Mouse (Mus musculus) adrenal gland, adult 2 months (tissue): ENCODE results near the gene Prkca. TPM values are rescaled to one million over a fixed set of nuclear protein-coding genes. Genes with fewer than 3 reads are reported as not detected.

Source experiments
- DNase-seq: peaks from one replicate; pipeline ENCODE4 v3.0.0; 2021
- polyA plus RNA-seq: library from polyadenylated mRNA; depleted of rRNA; stranded (reverse); fragments of >200 nt; gene quantifications from 2 replicates; pipeline ENCODE4 v1.2.3, GENCODE M21; 2012
- total RNA-seq, 2 experiments: library from RNA; stranded (reverse); gene quantifications; 2 replicates each; pipeline ENCODE4 v1.2.3; 2021

Gene Prkca
- total and polyA plus RNA-seq, 3 experiments = 1.3 to 9.7 (median 8.5) TPM

DNA sequence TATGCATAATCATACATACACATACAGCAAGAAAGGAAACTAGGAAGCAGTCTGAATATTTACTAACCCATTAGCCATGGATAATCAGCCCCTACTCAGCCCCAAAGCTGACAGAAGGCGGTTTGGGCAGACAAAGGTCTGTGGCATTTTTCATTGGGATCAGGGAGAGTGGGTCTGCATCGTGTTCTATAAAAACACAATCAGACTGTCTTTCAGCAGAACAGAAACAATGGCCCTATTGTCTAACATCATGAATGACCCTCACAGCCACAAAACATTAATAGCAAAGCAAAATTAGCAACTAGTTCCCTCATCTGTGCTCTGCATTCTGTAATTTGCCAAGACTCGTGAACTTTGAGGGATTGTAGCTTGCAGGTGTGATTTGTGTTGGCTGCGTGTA, 181.6 kb downstream of the Prkca start:
- DNase-seq = no peak

GRCm38 (mm10) chr11:108160056-108160455, 183.7 kb downstream of the Prkca start:
- no peak for DNase-seq

DNA sequence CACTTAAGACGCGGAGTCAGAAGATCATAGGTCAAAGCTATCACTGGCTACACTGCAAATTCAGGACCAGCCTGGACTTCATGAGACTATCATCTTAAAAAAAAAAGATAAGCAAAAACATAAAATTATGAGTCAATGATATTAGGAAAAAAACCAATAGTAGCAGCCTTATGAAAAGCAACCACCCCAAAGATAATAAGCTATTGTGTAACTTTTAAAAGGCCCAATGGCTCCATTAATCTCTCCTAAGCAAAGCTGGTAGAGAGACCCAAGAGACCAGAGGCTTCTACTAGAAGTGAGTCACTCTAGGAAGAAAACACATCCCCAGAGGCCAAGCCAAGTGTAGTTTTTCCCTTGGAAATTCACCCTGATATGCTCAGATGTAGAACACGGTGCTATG, 185.7 kb downstream of the Prkca start:
- no peak for DNase-seq

DNA sequence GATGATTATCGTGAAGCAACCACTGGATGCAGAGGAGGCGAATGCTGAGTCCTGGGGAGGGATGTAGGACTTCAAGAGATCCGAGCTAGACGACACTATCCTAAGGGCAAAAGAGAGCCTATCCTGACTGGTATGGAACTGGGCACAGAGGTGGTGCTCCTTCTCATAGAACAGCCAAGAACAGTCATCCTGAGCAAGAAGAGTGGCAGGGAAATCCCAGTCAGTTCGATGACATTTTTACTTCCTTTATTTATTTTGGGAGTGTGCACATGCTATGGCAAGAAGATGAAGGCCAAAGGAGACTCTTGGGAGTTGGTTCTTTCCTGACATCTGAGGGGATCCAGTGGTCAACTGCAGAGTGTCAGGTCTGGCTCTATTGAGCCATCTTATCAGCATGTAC, 186.7 kb downstream of the Prkca start:
- DNase-seq = no peak

DNA sequence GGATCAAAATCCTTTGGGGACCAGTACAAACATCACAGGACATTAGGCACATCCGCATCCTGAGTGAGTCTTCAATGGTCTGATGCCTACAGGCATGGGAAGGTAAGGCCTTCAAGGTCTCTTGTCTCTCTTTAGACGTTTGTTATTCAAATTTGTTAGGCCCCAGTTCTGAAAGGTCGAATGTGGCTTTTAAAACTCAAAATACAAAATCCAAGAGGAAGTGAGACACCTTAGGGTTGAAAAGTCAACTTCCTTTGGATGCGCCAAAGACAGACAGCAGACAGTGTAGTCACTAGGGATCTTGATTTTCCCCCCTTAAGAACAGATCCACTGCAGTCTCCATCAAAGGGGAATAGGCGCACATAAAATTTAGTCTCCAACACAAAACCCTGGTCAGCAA, 187.6 kb downstream of the Prkca start:
- no peak for DNase-seq

GRCm38 (mm10) chr11:108155088-108155580, 188.6 kb downstream of the Prkca start:
- no peak for DNase-seq

DNA sequence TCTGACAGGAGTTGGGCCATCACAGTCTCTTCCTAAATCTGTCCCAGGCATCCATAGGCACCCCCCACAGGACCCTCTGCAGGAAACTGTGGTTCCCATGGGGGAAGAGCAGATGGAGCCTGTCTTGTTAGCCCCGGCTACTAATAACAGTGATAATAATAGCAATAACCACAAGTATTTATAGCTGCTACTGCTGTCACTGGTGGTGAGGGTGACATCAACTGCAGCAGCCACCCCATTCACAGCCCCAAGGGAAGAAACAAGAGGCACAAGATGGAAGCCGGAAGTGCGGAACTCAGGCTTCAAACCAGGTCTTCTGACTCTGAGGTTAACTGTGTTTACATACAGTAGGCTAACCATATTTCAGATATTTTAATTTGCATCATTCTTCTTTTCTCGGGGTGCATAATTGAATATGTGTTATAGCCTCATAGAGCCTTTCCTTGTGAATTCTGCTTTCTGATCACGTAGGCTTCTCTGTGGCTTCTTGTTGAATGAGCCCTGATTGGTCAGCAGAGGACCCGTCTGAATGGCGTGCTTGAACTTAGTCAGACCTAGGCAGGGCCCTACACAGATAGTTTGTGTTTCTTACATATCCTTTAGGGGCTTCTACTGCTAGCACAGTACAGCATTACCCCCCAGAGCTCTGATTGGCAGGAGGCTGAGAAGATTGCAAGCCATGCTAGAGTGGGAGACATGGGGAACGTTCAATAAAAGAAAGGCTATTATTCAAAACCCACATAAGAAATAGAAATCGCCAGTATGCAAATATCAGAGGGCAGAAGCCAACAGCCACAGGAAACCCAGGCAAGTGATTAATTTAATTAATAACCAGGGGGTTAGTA, 189.5 kb downstream of the Prkca start:
- no peak for DNase-seq

DNA sequence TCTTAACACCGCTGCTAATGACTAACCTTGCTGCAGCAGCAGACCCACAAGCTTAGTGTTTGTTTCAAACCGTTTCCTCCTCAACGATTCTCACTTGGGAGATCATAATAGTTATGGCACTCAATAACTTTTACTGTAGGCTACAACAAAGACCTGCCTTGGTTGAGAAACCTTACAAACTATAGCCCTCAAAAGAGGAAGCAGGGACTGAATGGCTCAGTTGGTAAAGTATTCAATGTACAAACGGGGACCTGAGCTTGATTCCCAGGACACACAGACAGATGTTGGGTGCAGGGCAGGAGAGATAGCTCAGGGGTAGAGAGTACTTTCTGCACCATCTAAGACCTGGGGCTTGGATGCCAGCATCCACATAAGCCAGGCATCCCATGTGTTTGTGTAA, 191.1 kb downstream of the Prkca start:
- no peak for DNase-seq

GRCm38 (mm10) chr11:108150410-108150809, 193.3 kb downstream of the Prkca start:
- no peak for DNase-seq

DNA sequence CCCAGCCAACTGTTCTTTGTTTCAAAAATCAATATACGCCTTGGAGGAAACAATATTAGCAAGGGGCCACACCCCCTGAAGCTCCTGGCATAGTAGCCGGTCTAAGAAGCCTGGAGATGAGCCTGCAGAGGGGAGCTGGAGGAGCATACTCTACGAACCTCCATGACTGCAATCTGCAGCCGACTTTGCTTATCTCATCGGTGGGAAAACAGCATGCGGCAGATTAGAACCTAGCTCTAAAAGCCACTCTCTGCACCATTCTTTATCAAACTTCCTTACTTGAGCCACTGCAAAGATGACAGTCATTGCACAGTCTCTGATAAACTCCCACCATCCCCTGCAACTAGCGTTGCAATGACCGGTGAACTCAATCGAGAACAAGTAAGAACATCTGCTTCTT, 194.5 kb downstream of the Prkca start:
- DNase-seq = no peak

DNA sequence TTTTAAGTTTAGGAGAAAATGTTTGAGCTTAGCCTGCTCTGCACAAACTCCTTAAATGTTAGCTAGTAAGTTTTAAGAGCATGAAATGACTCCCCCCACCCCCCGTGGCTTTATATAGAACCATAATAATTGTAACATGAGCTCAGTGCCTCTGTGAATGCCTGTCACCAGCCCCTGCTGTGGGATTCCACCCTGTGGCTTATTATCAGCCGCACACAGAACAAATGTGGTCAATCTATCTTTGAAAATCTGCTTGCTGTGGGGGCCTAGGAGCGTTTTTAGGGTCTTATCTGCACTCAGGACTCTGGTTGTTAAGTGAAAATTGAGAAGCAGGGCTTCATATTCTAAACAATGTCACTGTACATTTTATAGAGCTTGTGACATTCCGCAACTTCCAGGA, 195.2 kb downstream of the Prkca start:
- DNase-seq = no peak

DNA sequence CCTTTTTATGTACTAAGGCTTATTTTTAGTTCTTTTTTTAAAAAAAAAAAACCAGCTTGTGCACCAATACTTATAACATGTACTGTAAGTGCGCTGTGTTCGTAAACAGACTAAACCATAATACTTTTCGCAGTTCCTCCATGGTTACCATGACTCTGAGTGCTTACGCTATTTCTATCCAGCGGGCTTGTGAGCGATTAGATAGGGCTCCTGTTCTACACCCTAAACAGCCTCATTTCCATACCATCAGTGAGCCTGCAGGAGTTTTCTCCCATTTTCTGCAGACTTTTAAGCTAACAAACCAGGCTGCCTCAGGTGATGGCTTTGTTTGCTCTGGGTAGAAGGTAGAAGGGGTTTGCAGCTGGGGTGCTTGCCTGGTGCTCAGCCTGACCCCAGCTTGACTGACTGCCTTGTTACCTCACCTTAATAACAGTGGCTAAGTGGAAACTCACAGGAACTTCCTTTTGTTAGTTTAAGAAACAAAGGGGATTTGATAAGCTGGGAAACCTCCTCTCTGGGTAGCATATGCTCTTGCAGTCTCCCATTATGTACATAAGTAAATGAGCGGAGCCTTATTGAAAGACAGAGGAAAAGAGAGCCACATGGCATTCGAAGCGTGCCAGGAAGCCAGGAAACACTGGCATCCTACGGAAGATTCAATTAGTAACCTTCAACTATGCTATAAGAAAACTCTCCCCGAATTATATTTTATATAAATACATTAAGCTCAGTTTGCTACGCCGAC, 197.8 kb downstream of the Prkca start:
- no peak for DNase-seq

- no peak for DNase-seq
These were observed 198.6 kb downstream of the Prkca start for GRCm38 (mm10) chr11:108145128-108145527.

DNA sequence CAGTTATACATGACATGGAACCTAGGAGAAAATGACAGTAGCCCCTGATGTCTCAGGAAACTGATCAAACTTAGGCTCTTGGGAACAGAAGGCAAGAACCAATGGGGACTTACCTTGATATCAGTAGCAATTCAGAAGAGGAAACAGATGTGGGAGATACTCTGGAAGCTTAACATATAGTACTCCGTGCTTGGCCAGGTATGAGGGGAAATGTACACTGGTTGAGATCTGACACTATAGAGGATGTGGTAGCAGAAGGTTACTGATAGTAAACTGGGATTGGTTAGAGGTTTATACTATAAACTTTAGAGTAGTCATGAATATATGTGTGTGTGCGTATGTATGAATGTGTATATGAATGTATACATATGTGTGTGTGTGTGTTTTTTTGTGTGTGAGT, 200.0 kb downstream of the Prkca start:
- DNase-seq = no peak

DNA sequence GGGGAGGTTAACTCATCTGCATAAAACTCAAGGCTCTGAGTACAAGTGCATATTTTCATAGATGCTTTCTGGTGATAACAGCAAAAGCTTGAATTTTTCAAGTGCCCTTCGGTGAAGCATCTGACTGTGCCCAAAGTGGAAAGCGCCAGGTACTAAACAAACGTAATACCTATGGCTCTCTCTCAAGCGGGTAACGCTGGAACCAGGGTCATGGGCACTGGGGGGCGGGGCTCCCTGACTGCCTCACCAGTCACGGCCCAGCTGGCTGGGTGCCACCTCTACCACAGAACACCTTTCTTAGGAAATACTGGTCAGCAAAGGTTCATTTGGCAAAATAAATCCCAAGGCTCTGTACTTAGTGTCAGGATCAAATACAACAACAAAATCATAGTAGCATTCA, 203.7 kb downstream of the Prkca start:
- DNase-seq = peak; percentile 36

- no peak for DNase-seq
These were observed 207.4 kb downstream of the Prkca start for GRCm38 (mm10) chr11:108136341-108136740.

DNA sequence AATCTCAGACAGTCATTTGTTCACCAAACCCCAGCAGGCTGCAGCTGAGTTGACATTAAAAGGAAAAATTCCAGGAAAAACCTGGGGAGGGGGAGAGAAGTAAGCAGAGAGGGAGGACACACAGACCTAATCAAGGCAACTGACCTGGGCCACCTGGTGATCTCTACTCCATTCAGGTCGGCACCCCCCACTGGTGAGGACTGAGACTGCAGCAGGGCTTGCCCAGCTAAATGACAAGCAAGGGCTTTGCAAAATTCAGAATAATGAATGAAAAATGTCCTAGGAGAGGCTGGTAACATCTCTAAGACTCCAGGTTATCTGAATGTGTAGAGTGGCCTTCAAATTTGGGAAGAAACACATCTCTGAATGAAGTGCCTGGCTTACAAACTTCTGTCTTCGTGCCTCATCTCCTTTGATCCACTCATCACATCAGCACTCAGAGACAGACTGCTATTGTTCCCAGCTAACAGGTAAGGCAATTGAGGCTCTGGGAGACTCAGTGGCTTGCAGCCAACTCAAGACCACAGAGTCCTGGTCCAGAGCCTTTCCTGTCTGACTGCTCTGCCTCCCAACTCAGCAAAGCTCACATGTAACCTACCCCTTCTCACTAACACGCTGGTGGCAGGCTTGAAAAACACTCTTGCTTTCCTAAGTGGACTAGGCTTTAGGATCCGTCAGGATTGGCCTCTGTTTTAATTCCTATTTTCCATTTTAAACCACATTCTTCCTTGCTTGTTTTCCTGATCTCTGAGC, 208.1 kb downstream of the Prkca start:
- no peak for DNase-seq

GRCm38 (mm10) chr11:108128593-108128992, 215.1 kb downstream of the Prkca start:
- peak; percentile 50 for DNase-seq

- no peak for DNase-seq
These were observed 215.8 kb downstream of the Prkca start for GRCm38 (mm10) chr11:108127908-108128307.

DNA sequence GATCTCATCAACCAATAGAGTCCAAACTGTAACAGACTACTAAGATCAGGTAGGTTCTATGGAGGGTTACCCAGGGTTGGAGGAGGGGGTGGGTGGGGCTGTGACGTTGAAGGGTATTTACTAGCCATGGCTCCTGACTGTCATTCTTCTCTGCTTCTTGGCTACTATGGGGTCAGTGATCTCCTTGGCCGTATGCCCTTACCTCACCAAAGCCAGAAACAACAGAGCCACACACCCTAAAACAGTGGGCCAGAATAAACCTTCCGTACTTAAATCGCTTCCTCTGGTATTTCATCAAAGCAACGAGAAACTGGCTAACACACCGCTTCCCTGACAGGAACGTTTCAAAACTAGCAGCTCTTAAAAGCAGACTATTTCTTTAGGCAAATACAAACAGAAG, 221.2 kb downstream of the Prkca start:
- no peak for DNase-seq

DNA sequence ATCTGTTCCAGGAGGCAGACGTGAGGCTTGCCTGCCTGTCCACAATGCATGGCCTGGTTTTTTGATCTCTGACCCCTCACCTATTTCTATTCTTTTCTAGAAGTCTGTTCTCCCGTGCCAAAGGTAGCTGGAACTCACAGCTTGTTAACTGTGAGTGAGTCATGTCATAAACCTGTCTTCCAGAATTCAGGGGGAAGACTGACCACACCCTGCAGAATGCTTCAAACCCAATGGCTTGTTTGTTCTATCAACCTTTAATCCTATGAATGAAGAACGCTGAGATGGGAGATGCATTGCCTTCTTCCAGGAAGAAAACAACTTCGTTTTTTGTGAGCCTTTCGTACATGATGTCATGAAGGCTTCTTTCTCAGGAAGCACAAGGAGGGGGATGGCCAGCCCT, 223.0 kb downstream of the Prkca start:
- DNase-seq = no peak

DNA sequence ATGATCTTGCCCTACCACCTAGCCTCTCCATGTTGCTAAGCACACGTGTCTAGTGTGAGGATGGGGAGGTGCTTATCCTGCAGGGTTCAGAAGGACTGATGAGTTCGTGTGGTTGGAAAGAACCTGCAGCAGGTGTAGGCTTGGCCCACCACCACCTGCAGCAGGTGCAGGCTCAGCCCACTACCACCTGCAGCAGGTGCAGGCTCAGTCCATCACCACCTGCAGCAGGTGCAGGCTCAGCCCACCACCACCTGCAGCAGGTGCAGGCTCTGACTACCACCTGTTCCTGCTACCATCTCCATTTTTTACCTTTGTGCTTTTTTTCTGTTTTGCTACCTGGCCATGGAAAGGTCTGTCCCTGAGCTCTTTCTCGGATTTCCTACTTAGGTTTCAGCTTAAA, 223.9 kb downstream of the Prkca start:
- no peak for DNase-seq

DNA sequence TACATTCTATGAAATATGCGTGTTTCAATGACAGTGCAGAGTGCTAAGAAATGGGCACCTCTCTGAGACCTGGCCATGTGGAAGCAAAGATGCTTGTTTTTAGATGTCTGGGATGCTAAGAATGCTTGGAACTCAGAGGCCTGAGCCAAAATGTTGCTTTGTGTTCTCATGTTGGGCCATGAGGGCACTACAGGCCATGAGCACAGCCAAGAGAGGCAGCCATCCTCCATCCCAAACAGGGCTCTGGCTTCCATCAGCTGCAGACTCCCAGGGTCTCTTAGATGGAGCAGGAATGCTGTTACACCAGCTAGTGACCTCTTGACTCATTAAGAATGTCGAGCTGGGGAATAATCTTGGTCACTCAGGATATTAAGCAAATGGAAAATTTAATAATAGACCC, 224.9 kb downstream of the Prkca start:
- DNase-seq = no peak
